Mouse (Mus musculus) thymus, adult 2 months (tissue): ENCODE data around the gene Tspan9.

ENCODE experiments used
- CTCF ChIP-seq: fragments of 200-500 bp; IDR thresholded peaks from 2 replicates; pipeline ENCODE4 v1.5.1; 2012; ENCODE audit warnings: mild to moderate bottlenecking, control low read depth, low read length, moderate library complexity, borderline replicate concordance; ENCODE audit not compliant: control insufficient read depth, poor library complexity, insufficient read depth; ENCODE audit errors: extremely low read depth
- POLR2A ChIP-seq: fragments of 200-500 bp; IDR thresholded peaks from 2 replicates; pipeline ENCODE4 v1.6.1; 2012; ENCODE audit warnings: mild to moderate bottlenecking, low read length, control low read depth, moderate library complexity; ENCODE audit not compliant: control insufficient read depth, poor library complexity, insufficient read depth; ENCODE audit errors: extremely low read depth

- TF ChIP-seq POLR2A (no peak), CTCF (no peak)
Observed at GRCm38 (mm10) chr6:128076104-128077020, 67.0 kb downstream of the Tspan9 start.
